Mouse (Mus musculus) yolk sac, embryonic 10.5 days (tissue): ENCODE results near the gene Pim3.
"Not testable (repeated sequence)": the region's sequence is repeated elsewhere in the genome, so short reads cannot be mapped to it uniquely, and the experiment has no call there.

Experiments
- DNase-seq: peaks from one replicate; pipeline ENCODE4 v3.0.0-alpha.2; 2017; ENCODE audit warnings: low spot score

Pim3 gene

GRCm38 (mm10) chr15:88861772-88862622, at the start of gene Pim3:
Pim3 (plus strand) TSS chr15:88862186.
- peak; percentile 95 for DNase-seq

- DNase-seq, result no peak
Measured at GRCm38 (mm10) chr15:88813262-88813661, 48.7 kb upstream of the Pim3 start.

GRCm38 (mm10) chr15:88813873-88814272, 48.1 kb upstream of the Pim3 start:
- not testable (repeated sequence) for DNase-seq

DNA sequence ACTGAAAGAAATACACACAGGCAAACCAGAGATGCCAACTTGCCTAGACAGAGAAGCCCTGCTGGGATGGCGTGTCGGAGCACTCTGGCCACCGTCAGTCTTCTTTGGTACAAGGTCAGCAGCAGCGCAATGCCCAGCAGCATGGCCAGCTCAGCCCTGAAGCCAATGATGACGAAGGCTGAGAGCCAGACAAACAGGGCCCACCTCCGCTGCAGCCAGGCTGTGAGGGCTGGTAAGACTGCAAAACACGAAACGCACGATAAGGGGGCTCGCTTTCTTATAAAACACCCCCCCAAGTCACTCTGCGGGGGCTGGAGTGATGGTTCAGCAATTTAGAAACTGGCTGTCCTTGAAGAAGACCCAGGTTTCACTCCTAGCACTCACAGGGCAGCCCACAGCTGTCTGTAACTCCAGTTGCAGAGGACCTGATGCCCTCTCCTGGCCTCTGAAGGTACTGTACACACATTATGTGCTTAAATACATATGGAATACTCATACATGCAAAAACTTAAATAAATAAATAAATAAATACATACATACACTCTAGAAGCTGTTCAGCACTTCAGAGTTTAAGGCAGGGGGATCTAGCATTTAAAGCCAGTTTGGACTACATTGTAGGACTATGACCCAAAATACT, 47.5 kb upstream of the Pim3 start:
- DNase-seq, result no peak

DNA sequence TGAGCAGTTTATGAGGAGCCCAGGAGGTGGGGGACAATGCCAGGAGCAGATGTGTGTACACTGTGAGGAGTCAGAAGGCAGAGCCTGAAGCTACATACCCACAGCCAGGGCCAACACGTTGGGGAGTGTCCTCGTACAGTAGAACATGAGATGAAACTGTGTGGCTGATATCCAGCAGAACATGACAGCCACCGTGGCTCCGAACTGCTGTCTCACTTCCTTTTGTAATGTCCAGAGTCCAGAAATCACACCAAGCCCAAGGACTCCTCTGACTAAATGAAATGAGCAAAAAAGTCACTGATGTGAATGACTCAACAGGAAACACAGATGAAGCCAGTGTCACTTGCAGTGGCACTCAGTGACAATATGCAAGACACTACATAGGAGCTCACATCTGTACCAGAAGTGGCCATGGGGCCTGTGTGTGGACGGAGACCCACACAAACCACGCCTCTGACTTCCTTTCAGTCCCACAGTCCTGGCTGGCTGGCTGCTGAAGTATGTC, 46.7 kb upstream of the Pim3 start:
- no peak for DNase-seq

- DNase-seq, result peak; percentile 100
Measured at GRCm38 (mm10) chr15:88819026-88819905, 42.7 kb upstream of the Pim3 start, which contains the start of the genes Alg12 and Creld2. Alg12 (minus strand) TSS chr15:88819318. Creld2 (plus strand) TSS chr15:88819646.

DNA sequence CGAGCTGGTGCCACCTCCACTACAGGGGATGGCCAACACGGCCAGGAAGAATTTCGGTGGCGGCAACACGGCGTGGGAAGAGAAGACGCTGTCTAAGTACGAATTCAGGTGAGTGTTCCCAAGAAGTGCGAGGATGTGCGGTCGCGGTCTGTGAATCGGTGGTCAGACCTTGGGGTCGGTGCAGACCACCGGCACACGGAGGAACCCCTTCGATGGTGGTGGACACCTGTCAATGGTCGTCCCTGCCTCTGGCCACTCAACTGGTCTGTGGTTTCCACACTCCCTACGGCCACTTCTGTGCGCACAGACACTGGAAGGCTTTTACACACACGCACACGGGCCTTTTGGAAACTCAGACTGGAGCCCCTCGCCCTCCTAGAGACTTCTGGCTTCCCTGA, 42.1 kb upstream of the Pim3 start:
- no peak for DNase-seq

DNA sequence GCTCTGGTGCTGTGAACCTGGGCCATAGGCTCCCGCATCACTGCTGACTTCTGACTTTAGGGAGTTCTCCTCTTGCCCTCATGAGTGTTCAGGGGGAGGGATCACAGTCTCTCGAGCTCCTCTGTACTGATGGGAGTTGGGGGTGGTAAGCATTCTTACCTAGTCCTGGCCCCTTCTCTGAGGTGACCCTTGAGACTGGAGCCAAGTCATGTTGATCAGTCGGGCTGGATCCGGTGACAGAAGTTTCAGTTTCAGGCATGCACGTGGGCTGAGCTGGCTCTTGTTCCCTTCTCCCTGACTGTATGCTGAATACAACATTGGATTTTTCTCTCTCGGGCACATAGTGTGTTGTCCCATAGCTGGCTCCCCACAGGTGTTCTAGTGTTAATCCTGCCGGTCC, 40.6 kb upstream of the Pim3 start:
- DNase-seq, result no peak

DNA sequence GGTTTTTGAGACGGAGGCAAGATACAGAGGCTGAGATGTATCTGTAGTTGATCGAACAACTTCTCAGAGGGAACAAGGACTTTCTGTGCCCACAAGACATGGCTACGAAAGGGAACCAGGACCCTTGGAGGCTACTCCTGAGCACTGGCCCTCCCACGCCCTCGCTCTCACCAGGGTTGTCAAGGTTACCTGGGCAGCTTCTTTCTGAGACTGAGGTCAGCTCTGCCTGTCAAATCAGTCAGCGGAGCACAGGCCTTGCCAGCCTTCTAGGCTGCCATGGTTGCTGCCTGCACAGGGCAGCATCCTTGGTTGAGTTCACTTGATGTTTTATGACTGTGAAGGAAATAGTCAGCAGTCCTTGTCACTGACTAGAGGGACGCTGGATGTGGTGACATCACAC, 39.5 kb upstream of the Pim3 start:
- DNase-seq, result no peak

- no peak for DNase-seq
Measured at GRCm38 (mm10) chr15:88823376-88823775, 38.6 kb upstream of the Pim3 start.

GRCm38 (mm10) chr15:88827466-88827865, 34.5 kb upstream of the Pim3 start:
- DNase-seq, result no peak

GRCm38 (mm10) chr15:88827991-88828799, 33.8 kb upstream of the Pim3 start:
- peak; percentile 73 for DNase-seq

DNA sequence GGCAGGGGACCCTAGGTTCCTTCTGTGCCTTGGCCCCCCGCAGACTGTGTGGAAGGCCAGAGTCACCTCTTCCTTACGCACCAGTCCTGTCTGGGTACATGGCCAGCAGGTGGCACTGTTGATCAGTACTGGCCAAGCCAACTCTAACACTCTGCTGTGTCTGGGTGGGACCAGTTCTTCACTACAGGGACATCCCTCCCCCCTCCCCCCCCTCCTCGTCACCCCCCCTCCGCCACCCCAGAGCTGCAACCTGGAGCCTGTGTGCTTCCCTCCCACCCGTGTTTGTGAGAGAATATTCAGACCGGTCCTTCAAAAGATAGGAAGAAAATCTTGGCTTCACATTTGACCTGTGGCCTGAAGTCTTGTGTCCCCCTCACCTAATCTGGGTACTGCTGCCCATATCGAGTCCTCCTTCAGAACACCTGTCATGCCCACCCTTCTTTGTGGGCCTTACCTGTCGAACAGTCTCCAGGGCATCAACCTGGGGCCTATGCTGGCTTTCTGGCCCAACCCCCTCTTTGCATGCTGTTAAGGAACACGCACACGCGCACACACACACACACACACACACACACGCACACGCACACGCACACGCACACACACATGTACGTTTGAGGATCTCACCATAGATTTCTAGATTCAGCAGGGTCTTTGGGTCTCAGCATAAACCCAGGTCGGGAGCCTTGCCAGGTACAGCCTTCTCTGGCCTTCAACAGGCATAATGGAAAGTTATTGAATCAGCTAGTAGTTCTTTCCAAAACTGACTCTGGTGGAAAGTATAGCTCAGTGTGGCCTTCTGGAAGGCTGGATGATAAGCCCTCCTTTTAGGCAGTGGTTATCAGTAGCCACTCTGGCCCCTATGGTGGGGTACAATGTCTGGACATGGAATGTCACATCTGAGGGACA, 32.9 kb upstream of the Pim3 start:
- DNase-seq, result peak; percentile 78

DNA sequence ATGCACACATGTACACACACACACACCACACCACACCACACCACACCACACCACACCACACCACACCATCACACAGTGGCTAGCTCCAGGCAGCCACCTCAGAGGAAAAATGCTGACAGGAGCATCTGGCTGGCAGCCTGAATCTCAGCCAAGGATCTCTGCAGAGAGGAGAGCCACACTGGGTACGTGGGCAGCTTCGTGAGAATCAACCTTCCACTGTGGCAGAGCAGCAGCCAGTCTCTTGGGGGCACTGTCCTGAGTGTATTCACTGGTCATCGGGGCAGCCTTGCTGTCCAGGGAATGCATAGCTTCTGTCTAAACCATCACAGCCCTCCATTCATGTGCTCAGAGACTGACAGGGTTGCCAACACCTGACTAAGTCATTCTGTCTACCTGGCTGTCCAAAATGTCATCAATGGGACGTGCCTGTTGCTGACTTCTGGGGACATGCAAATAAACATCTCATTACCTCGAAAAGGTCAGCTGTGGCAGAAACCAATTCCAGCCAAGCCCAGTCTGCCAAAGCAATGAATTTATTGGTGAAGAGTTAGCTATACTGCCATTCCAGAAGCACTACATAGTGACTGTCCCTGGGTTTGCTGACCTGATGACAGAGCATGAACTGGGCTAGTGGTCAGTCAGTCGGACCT, 32.1 kb upstream of the Pim3 start:
- no peak for DNase-seq

DNA sequence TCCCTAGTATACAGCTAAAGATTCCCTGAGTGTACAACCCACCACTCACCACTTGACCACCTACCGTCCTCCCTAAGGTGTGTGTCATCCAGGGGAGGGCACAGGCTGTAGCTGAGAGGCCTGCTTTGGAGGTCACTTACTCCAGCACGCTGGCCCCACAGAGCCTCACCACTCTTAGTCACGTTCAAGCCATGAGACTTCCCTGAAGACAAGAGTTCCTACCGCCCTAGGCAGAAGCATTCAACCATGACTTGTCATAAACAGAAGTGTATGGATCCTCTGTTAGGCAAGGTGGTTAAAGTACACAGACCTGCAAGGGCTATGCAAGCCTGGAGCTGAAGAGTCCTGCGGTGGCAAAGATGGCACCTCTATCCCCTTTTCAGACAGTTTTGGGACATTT, 31.3 kb upstream of the Pim3 start:
- no peak for DNase-seq

DNA sequence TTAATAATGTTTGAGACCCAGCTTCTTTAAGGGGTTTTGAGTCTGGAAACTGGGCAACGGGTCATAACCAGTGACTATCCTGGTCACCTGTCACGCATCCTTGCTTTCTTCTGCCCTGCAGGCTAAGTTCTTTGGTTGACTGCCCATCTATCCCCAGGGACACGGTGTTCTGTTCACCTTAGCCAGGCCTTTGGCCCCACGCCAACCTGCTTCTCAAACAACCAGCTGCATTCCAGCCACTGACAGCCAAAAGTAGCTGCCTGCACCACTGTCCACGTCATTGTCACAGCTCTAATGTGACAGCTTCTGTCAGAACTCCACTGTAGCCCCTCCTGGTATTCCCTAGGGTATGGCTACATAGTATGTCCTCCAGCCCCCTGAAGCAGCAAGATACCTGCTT, 30.5 kb upstream of the Pim3 start:
- DNase-seq, result no peak

DNA sequence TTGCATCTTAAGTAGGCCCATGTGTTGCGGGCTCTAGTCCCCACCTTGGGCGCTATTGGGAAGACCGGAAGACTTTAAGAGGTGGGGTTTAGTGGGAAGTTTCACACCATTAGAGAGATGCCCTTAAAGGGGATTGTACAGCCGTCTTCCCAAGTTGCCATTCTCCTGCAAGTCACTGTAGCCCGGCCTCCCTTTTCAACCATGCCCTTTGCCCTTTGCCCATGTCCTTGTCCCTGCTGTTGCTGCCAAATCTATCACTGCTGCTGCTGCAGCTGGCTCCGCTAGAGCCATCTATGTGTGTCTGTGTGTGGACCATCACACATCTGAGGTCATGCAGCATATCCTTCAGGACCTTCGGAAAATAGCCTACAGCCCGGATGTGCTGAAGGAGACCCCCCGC, 29.4 kb upstream of the Pim3 start:
- no peak for DNase-seq

- no peak for DNase-seq
Measured at GRCm38 (mm10) chr15:88836031-88836430, 26.0 kb upstream of the Pim3 start.

- no peak for DNase-seq
Measured at GRCm38 (mm10) chr15:88836571-88836970, 25.4 kb upstream of the Pim3 start.
